Mouse (Mus musculus): ENCODE results near the gene Scarf2.

Scarf2 gene

GRCm38 (mm10) chr16:17832821-17833220 lies 35.7 kb downstream of the Scarf2 start, which contains the start of gene B830017H08Rik:
Gene B830017H08Rik, plus strand, starts transcription at chr16:17833121.
- no peak for DNase-seq

- DNase-seq: no peak
Measured at GRCm38 (mm10) chr16:17833321-17833680, 36.2 kb downstream of the Scarf2 start.

DNA sequence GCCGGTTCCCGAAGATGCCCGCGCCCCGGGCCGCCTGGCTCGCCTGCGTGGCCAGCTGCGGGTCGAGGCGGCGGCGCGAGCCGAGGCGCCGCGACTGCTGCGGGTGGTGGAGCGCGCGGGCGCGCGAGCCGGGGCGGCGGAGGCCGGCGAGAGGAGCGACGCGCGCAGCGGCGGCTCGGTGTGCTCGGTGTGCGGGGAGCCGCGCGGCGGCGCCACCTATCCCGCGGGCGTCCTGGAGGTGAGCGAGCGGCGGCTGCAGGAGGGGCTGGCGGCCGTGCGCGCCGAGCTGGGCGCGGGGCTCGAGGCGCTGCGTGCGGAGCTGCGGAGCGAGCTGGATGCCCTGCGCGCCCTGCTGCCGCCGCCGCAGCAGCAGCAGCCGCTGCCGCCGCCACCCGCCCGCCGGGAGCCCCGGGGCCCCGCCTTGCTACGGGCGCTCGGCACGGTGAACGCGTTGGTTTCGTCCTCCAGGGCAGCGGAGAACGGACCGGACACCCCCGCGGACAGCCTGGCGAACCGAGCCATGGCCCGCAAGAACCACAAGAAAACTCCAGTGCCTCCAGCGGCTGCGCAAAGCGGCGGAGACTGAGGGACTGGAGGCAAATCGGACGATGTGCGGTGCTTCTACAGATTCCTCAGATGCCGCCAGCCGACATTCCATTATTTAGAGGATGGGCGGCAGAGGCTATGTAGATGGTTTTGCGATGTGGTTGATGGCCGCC lies 36.8 kb downstream of the Scarf2 start:
- peak; percentile 35 for DNase-seq

- no peak for DNase-seq
Measured at GRCm38 (mm10) chr16:17834543-17834942, 37.5 kb downstream of the Scarf2 start.

DNA sequence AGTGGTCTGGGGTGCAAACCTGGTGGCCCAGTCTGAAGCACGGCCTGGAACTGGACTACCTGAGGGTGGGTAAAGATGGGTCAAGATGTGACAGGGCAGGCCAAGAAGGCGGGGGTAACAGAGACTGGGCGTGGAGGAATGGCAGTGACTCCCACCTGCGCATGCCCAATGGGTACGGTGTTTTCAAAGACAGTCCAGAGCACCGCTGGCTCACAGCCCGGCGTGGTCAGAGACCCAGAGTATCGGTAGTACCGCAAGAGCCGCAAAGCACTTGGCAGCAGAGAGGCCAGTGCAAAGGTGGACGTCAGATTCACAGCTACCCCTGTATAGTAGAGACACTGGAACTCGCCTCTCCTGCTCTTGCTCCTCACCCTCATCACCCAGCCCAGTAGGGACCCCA lies 38.4 kb downstream of the Scarf2 start:
- no peak for DNase-seq

GRCm38 (mm10) chr16:17838051-17838450 lies 41.0 kb downstream of the Scarf2 start, which contains the start of gene Car15:
Gene Car15, minus strand, starts transcription at chr16:17838364.
- DNase-seq: peak; percentile 31

- no peak for DNase-seq
Measured at GRCm38 (mm10) chr16:17839976-17840375, 42.9 kb downstream of the Scarf2 start.

DNA sequence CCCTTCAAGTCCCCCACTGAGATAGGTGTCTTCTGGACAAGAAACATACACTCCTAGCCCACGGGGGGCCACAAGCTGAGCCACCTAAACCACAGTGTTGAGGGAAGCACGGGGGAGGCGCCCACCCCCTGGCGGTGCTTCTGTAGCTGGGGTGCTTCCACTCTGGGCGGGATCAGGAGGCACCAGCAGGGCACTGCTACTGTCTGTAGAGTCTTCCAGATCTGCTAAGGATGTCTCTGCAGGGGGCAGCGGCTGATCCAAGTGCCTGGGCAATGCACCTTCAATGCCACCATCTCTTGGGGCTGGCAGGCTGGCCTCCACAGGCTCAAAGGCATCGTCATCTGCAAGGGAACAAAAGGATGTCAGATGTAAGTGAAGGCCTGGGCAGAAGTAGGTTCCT lies 45.4 kb downstream of the Scarf2 start:
- DNase-seq: no peak

- no peak for DNase-seq
Measured at GRCm38 (mm10) chr16:17843701-17844365, 46.8 kb downstream of the Scarf2 start.

- no peak for DNase-seq
Measured at GRCm38 (mm10) chr16:17848431-17848830, 51.3 kb downstream of the Scarf2 start.

DNA sequence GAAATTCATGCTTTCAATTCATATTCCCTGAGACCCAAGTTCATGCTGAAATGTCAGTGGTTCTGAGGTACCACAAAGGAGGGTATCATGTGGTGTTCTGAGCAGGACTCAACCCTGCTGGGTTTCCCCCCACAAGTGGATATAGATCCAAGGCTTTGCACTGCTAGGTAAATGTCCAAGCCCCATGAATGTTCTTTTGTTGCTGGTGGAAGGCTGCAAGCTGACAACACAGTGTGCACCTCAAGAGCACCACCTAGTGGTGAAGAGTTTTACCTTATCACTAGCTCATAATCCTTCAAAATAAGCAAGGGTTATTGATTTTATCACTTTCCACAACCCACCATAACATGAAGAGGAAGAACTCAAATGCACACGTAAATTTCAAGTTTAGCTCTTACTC lies 51.8 kb downstream of the Scarf2 start:
- peak; percentile 18 for DNase-seq

DNA sequence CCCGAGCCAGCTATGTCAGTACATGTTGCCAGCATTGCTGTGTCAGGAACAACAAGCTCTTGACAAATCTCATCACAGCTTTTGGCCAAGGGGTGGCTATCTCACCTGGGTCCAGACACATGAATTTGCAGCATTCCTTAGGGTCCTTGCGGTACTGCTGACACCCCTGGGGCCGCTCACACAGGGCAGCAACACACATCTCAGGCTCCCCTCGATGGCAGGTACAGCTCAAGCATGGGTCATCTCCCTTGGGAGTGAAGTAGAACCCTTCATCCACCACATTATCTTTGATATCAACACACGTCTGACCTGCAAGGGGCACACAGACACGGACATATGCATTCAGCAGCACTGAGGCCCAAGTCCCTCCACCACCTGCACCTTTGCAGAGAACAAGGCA lies 52.4 kb downstream of the Scarf2 start:
- no peak for DNase-seq

- DNase-seq: no peak
Measured at GRCm38 (mm10) chr16:17851331-17851730, 54.2 kb downstream of the Scarf2 start.

DNA sequence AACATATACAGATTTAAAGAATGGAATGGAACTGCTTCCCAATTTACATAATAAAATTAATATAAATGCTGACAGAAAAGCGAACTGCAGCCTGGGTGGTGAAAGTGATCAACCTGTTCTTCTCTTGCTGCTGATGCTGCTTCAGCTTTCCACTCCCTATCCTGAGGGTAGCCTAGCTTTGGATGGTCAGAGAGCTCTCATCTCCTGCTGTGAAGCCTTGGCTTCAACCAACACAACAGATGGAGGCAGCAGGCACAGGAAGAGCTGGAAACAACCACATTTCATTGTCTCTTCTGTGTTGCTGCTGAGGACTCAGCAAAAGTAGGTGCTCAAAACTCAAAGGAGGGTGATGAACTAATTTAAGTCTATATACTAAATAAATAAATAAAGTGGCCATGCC lies 54.8 kb downstream of the Scarf2 start:
- no peak for DNase-seq

GRCm38 (mm10) chr16:17853263-17853662 lies 56.2 kb downstream of the Scarf2 start:
- DNase-seq: no peak

GRCm38 (mm10) chr16:17857157-17857556 lies 60.1 kb downstream of the Scarf2 start:
- DNase-seq: no peak

All from kidney, adult 18-20 months (tissue).